ENCODE assay signal across 10 mouse cellular contexts in genomic region chr12:85645664-85646063, GRCm38 (mm10). TPM values are rescaled to one million over a fixed set of nuclear protein-coding genes. Genes with fewer than 3 reads are reported as not detected.
DNase-seq lines count a peak whose midpoint lies in the region; ATAC-seq and TF ChIP-seq lines count a peak whose summit lies in the region.
"Had no signal": no experiment of that assay in that cellular context is flagged by ENCODE, and none has a peak within 500 bp of the region (broad histone marks: within the 10 kb centered on the region; RNA-seq: fewer than 3 reads in every experiment).

No protein-coding gene starts in this region.

- H3K4me1 ChIP-seq in liver, postnatal 0 days (ENCODE audit: insufficient read depth) = peaks cover 7% of the 10 kb centered on the region
- peaks cover 7% of the 10 kb centered on the region for H3K4me1 ChIP-seq in liver, embryonic 11.5 days (replicated peaks; ENCODE audit: control insufficient read depth, insufficient read depth, low read length)
- peaks cover 10% of the 10 kb centered on the region for H3K4me1 ChIP-seq in hindbrain, embryonic 16.5 days (ENCODE audit: control insufficient read depth, insufficient read depth, low read depth, low read length)

- H3K9ac ChIP-seq in liver, postnatal 0 days (replicated peaks) = no peak overlapping the region
- H3K9ac ChIP-seq in liver, embryonic 11.5 days (ENCODE audit: low read depth, low read length) = no peak overlapping the region
- no peak overlapping the region for H3K9ac ChIP-seq in hindbrain, embryonic 16.5 days (ENCODE audit: low read depth, low read length)
- H3K9ac ChIP-seq: hindbrain, embryonic 15.5 days; lung, embryonic 15.5 days had no signal

- no peaks in the 10 kb centered on the region for H3K9me3 ChIP-seq in liver, postnatal 0 days (ENCODE audit: low read length)
- no peaks in the 10 kb centered on the region for H3K9me3 ChIP-seq in liver, embryonic 11.5 days (ENCODE audit: control insufficient read depth, low read length)
- H3K9me3 ChIP-seq in hindbrain, embryonic 16.5 days (ENCODE audit: control insufficient read depth, low read length) = no peaks in the 10 kb centered on the region
- H3K9me3 ChIP-seq: hindbrain, embryonic 15.5 days; lung, embryonic 15.5 days had no signal

- H3K4me3 ChIP-seq in liver, postnatal 0 days (ENCODE audit: low read depth, low read length) = no peak overlapping the region
- H3K4me3 ChIP-seq in liver, embryonic 11.5 days (ENCODE audit: low read depth, low read length) = no peak overlapping the region
- H3K4me3 ChIP-seq in hindbrain, embryonic 16.5 days (ENCODE audit: low read length) = no peak overlapping the region
- H3K4me3 ChIP-seq: hindbrain, embryonic 15.5 days; lung, embryonic 15.5 days had no signal

- no peak for ATAC-seq in liver, postnatal 0 days
- no peak for ATAC-seq in liver, embryonic 11.5 days (replicated peaks; ENCODE audit: low FRiP score)
- ATAC-seq in hindbrain, embryonic 16.5 days = no peak

- intact Hi-C loops in left cerebral cortex, postnatal 10 days (cut with DNase I) = loop anchor here (5.0 kb wide), 1 partner anchor 38 kb away; no protein-coding TSS in a partner anchor

- TF ChIP-seq EP300 in liver, postnatal 0 days (IDR thresholded peaks at IDR 0.05; ENCODE audit: low read depth) = no peak

- H3K27ac ChIP-seq in liver, postnatal 0 days (ENCODE audit: low read depth) = no peak overlapping the region
- no peak overlapping the region for H3K27ac ChIP-seq in liver, embryonic 11.5 days (ENCODE audit: low read depth, low read length)
- no peak overlapping the region for H3K27ac ChIP-seq in hindbrain, embryonic 16.5 days (ENCODE audit: low read depth, low read length)
- H3K27ac ChIP-seq: hindbrain, embryonic 15.5 days; lung, embryonic 15.5 days had no signal

- DNase-seq in cerebellum, adult 11 months = peak; percentile 33
- no peak for DNase-seq in cerebellum, adult 11-12 months
- DNase-seq in liver, postnatal 0 days = peak; percentile 52
- DNase-seq in liver, embryonic 11.5 days (ENCODE audit: low spot score) = no peak
- DNase-seq in kidney, postnatal 14 days = peak; percentile 45
- peak; percentile 69 for DNase-seq in thymus, postnatal 0 days (ENCODE audit: low spot score)
- no peak for DNase-seq in left cerebral cortex, postnatal 10 days (ENCODE audit: extremely low spot score in 1 of 2, low spot score in 2 of 2)

- no peak overlapping the region for H3K4me2 ChIP-seq in liver, postnatal 0 days (ENCODE audit: low read depth, low read length)
- H3K4me2 ChIP-seq in liver, embryonic 11.5 days = no peak overlapping the region
- H3K4me2 ChIP-seq in hindbrain, embryonic 16.5 days (ENCODE audit: low read length) = no peak overlapping the region
- H3K4me2 ChIP-seq: hindbrain, embryonic 15.5 days; lung, embryonic 15.5 days had no signal

- H3K36me3 ChIP-seq in liver, postnatal 0 days (replicated peaks; ENCODE audit: insufficient read depth, low read length) = no peaks in the 10 kb centered on the region
- H3K36me3 ChIP-seq in liver, embryonic 11.5 days (ENCODE audit: control insufficient read depth, insufficient read depth, low read length) = no peaks in the 10 kb centered on the region
- no peaks in the 10 kb centered on the region for H3K36me3 ChIP-seq in hindbrain, embryonic 16.5 days (ENCODE audit: control insufficient read depth, insufficient read depth, low read length)
- H3K36me3 ChIP-seq: lung, embryonic 15.5 days had no signal

- WGBS in liver, postnatal 0 days (ENCODE audit: insufficient replicate concordance) = 77% methylated on average over 4 of the region's 4 CpGs
- WGBS in liver, embryonic 11.5 days = 86% methylated on average over 4 of the region's 4 CpGs
- WGBS in hindbrain, embryonic 16.5 days = 93% methylated on average over 4 of the region's 4 CpGs

- TF ChIP-seq CTCF in liver, postnatal 0 days (IDR thresholded peaks at IDR 0.05; ENCODE audit: low read depth) = peak; percentile 59

- H3K27me3 ChIP-seq in liver, postnatal 0 days (ENCODE audit: insufficient read depth, low read length) = no peaks in the 10 kb centered on the region
- 0 out of 2 replicates have a peak, but pooled peaks cover 3% of the 10 kb centered on the region for H3K27me3 ChIP-seq in liver, embryonic 11.5 days (replicated peaks; ENCODE audit: control insufficient read depth, insufficient read depth, low read length)
- H3K27me3 ChIP-seq in hindbrain, embryonic 16.5 days (replicated peaks; ENCODE audit: control insufficient read depth, insufficient read depth, low read length) = no peaks in the 10 kb centered on the region
- H3K27me3 ChIP-seq: hindbrain, embryonic 15.5 days; lung, embryonic 15.5 days had no signal

RNA-seq across cellular contexts. Expression of gene Batf, which starts 40.8 kb away (rescaled TPM):
- 3.3 and 4.2 TPM in 2 replicates for polyA plus RNA-seq in liver, postnatal 0 days (2015; fragmentation: Nextera tagmentation; extraction: Ambion mirVana)
- polyA plus RNA-seq in liver, embryonic 11.5 days (2014; fragmentation: Nextera tagmentation; extraction: Ambion mirVana) = 6.8 and 8.6 TPM in 2 replicates
- 16.9 and 18.2 TPM in 2 replicates for polyA plus RNA-seq in thymus, postnatal 0 days (2015; fragmentation: Nextera tagmentation; extraction: Ambion mirVana)
- total RNA-seq in left cerebral cortex, postnatal 10 days (2021) = under 1 TPM; 0.36 to 0.51 TPM
- 1.2 and 1.3 TPM in 2 replicates for polyA plus RNA-seq in hindbrain, embryonic 16.5 days (2015; fragmentation: Nextera tagmentation; extraction: Ambion mirVana)

RNA-seq across cellular contexts. Expression of gene Jdp2, which starts 46.8 kb away (rescaled TPM):
- polyA plus RNA-seq in liver, postnatal 0 days (2015; fragmentation: Nextera tagmentation; extraction: Ambion mirVana) = 0.25 and 0.33 TPM in 2 replicates
- 0.21 and 0.59 TPM in 2 replicates for polyA plus RNA-seq in liver, embryonic 11.5 days (2014; fragmentation: Nextera tagmentation; extraction: Ambion mirVana)
- polyA plus RNA-seq in thymus, postnatal 0 days (2015; fragmentation: Nextera tagmentation; extraction: Ambion mirVana) = 0.34 and 0.57 TPM in 2 replicates
- 10 to 100 TPM; 28.2 to 39.7 TPM for total RNA-seq in left cerebral cortex, postnatal 10 days (2021)
- 0.26 and 0.56 TPM in 2 replicates for polyA plus RNA-seq in hindbrain, embryonic 16.5 days (2015; fragmentation: Nextera tagmentation; extraction: Ambion mirVana)

Comparison
In these comparisons a context has a peak if more than half of its experiments do, and no peak if none do; other contexts are left out.
1. DNase-seq: peak in cerebellum, adult 11 months (single experiment), liver, postnatal 0 days (single experiment), kidney, postnatal 14 days (single experiment) and thymus, postnatal 0 days (single experiment); none in cerebellum, adult 11-12 months (single experiment), liver, embryonic 11.5 days (single experiment) and left cerebral cortex, postnatal 10 days (0 of 2).